ENCODE assay signal across 9 mouse cellular contexts in the genomic region with DNA sequence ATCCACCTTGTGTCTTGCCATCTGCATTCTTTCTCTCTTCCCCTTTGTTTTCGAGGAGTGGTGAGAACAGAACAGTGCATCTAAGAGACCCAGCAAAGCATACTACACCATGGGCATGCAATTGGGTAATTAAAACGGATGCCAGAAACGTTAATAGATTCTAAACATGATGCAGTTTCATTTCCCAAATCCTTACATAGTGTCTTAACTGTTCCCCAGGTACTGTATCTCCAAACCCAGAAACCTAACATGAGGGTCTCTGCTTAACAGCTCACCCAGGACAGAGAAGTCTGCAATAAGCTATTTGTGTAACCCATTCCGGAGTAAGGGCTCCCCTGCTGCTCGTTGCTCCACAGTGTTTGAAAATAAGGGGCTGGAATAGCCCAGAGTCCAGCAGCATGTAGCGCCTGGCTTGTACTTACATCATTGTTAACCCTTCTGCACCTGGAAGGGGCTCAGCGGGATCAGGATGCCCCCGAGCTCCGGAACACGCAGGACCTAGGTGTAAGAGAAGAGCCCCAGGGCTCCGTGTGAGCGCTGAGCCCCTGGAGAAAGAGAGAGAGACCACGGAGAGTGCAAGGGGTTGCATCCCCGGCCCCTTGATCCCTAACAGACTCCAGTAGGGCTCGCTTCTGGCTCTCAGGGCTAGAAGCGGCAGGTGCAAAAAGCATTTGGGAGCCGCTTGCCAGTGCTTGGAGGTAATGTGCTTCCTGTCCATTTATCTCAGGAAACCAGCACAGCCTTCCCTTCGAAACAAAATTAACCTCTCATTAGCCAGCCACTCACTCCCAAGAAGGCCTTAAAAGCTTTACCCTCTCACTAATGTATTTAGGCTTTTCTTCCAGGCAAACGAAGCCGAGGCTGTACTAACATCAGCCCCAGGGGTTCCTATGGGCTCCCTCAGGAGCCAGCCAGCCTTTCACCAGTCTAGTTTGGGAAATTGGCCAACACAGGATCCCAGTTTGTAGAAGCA. TPM values are rescaled to one million over a fixed set of nuclear protein-coding genes. Genes with fewer than 3 reads are reported as not detected.
A peak's percentile ranks its signal among the peaks of the same experiment; 100 is the strongest.
DNase-seq lines count a peak whose midpoint lies in the region; ATAC-seq and TF ChIP-seq lines count a peak whose summit lies in the region.
"Had no signal": no experiment of that assay in that cellular context is flagged by ENCODE, and none has a peak within 500 bp of the region (broad histone marks: within the 10 kb centered on the region; RNA-seq: fewer than 3 reads in every experiment).

No protein-coding gene starts in this region.

- TF ChIP-seq CTCF in gastrocnemius, adult 2 months (IDR thresholded peaks at IDR 0.05) = no peak

- H3K27ac ChIP-seq in gastrocnemius, adult 2 months = peak overlapping the region; percentile 98
- H3K27ac ChIP-seq in intestine, embryonic 14.5 days (ENCODE audit: low read depth) = peak overlapping the region; percentile 97

- peak overlapping the region; percentile 78 for H3K9ac ChIP-seq in intestine, embryonic 14.5 days (ENCODE audit: low read length)

- no peaks in the 10 kb centered on the region for H3K36me3 ChIP-seq in intestine, embryonic 14.5 days (ENCODE audit: control insufficient read depth, insufficient read depth, low read length)

- DNase-seq in gastrocnemius, adult 2 months = peak; percentile 60
- DNase-seq in gastrocnemius, adult 8-10 months (ENCODE audit: low spot score in 2 of 2) = no peak
- peak; percentile 55 for DNase-seq in cerebellum, adult 9-11 months
- peak; percentile 77 for DNase-seq in intestine, embryonic 14.5 days (ENCODE audit: low spot score)
- DNase-seq in neural tube, embryonic 10.5 days (ENCODE audit: extremely low spot score, low spot score) = peak; percentile 71
- DNase-seq in spleen, postnatal 36 days (ENCODE audit: low spot score in 2 of 2) = no peak
- no peak for DNase-seq in adrenal gland, adult 8-10 months

- intact Hi-C loops in gastrocnemius, adult 2 months (cut with DNase I) = no loop called here

- WGBS in intestine, embryonic 14.5 days = 3% methylated on average over 20 of the region's 20 CpGs

- no peaks in the 10 kb centered on the region for H3K9me3 ChIP-seq in intestine, embryonic 14.5 days (ENCODE audit: control insufficient read depth, low read length)

- peak overlapping the region; percentile 77 for H3K4me2 ChIP-seq in intestine, embryonic 14.5 days (ENCODE audit: low read length)

- peaks cover 3% of the 10 kb centered on the region; the same call in 1 of the 2 replicates for H3K4me1 ChIP-seq in intestine, embryonic 14.5 days (replicated peaks; ENCODE audit: control insufficient read depth, insufficient read depth, low read length)

- peak; percentile 11 for ATAC-seq in granulocyte monocyte progenitor cell, adult 5-6 weeks (replicated peaks; ENCODE audit: poor library complexity, severe bottlenecking)
- ATAC-seq in intestine, embryonic 14.5 days (replicated peaks; ENCODE audit: low FRiP score, low TSS enrichment, low read depth) = no peak

- 0 out of 2 replicates have a peak, but pooled peaks cover 4% of the 10 kb centered on the region for H3K27me3 ChIP-seq in intestine, embryonic 14.5 days (replicated peaks; ENCODE audit: control insufficient read depth, insufficient read depth, low read length)

- H3K4me3 ChIP-seq in gastrocnemius, adult 2 months = peak overlapping the region; percentile 84
- peak overlapping the region; percentile 94 for H3K4me3 ChIP-seq in intestine, embryonic 14.5 days (ENCODE audit: low read depth, low read length)

RNA-seq across cellular contexts. Expression of gene Rgmb, which starts 1.4 kb away (rescaled TPM):
- 10 to 100 TPM; 39.2 to 41.3 TPM for total RNA-seq in gastrocnemius, adult 2 months (2021)
- 10 to 100 TPM; 36.9 to 46.0 (median 41.8) TPM for total RNA-seq in gastrocnemius, adult 8-10 months (2022)
- not detected in 2 replicates for total RNA-seq in granulocyte monocyte progenitor cell, adult 5-6 weeks (2014; fragmentation: Nextera tagmentation)
- total RNA-seq in granulocyte monocyte progenitor cell, adult 5-6 weeks (2017) = not detected in 2 replicates
- polyA plus RNA-seq in intestine, embryonic 14.5 days (2014; fragmentation: Nextera tagmentation; extraction: Ambion mirVana) = 54.0 and 56.3 TPM in 2 replicates
- 10 to 100 TPM; 17.1 to 19.4 (median 18.3) TPM for total RNA-seq in adrenal gland, adult 8-10 months (2022)
- total RNA-seq: common myeloid progenitor, adult 5-6 weeks had no signal

Comparison
In these comparisons a context has a peak if more than half of its experiments do, and no peak if none do; other contexts are left out.
1. DNase-seq: peak in gastrocnemius, adult 2 months (single experiment), cerebellum, adult 9-11 months (single experiment), intestine, embryonic 14.5 days (single experiment) and neural tube, embryonic 10.5 days (single experiment); none in gastrocnemius, adult 8-10 months (0 of 2), spleen, postnatal 36 days (0 of 2) and adrenal gland, adult 8-10 months (single experiment).
2. RNA of gene Rgmb, which starts 1.4 kb away (total RNA-seq): 36.9 to 46.0 TPM in gastrocnemius, adult 8-10 months, 39.2 to 41.3 TPM in gastrocnemius, adult 2 months and 17.1 to 19.4 TPM in adrenal gland, adult 8-10 months; not detected in granulocyte monocyte progenitor cell, adult 5-6 weeks; every median in the first group is over 10 times any median in the second.